Mouse (Mus musculus) C2C12 (cell line): ENCODE results near the gene Sox5. TPM values are rescaled to one million over a fixed set of nuclear protein-coding genes. Genes with fewer than 3 reads are reported as not detected.

Source experiments
- H3K27me3 ChIP-seq: one replicate; pipeline ENCODE4 v1.6.1; 2011; ENCODE audit not compliant: control insufficient read depth, insufficient read depth, insufficient read length
- H3K36me3 ChIP-seq: one replicate; pipeline ENCODE4 v1.6.1; 2011; ENCODE audit not compliant: control insufficient read depth, insufficient read depth
- H3K4me3 ChIP-seq: one replicate; pipeline ENCODE4 v1.5.1; 2011; ENCODE audit warnings: mild to moderate bottlenecking, control low read depth; ENCODE audit not compliant: poor library complexity, insufficient read depth, severe bottlenecking
- H3K79me2 ChIP-seq: one replicate; pipeline ENCODE4 v1.6.1; 2011; ENCODE audit not compliant: control insufficient read depth, insufficient read depth
- H3K79me3 ChIP-seq: one replicate; pipeline ENCODE4 v1.6.1; 2011; ENCODE audit warnings: low read depth, control low read depth
- H3ac ChIP-seq: one replicate; pipeline ENCODE3; 2011; ENCODE audit warnings: low read depth; ENCODE audit not compliant: control insufficient read depth, insufficient read length
- CEBPB ChIP-seq: IDR thresholded peaks from one replicate; pipeline ENCODE4 v1.6.1; 2011; ENCODE audit warnings: low read depth, mild to moderate bottlenecking, control low read depth, moderate library complexity
- CTCF ChIP-seq: IDR thresholded peaks from one replicate; pipeline ENCODE4 v1.5.1; 2011; ENCODE audit not compliant: control insufficient read depth, insufficient read depth, insufficient read length
- FOSL1 ChIP-seq: IDR thresholded peaks from one replicate; pipeline ENCODE4 v1.8.0; 2011; ENCODE audit warnings: mild to moderate bottlenecking, low read length; ENCODE audit not compliant: poor library complexity, insufficient read depth, severe bottlenecking
- MAX ChIP-seq: IDR thresholded peaks from one replicate; pipeline ENCODE4 v1.6.1; 2011; ENCODE audit warnings: mild to moderate bottlenecking, control low read depth
- MYOD1 ChIP-seq: IDR thresholded peaks from one replicate; pipeline ENCODE4 v1.6.1; 2011; ENCODE audit warnings: low read depth; ENCODE audit not compliant: control insufficient read depth, insufficient read length
- MYOG ChIP-seq: IDR thresholded peaks from one replicate; pipeline ENCODE4 v1.6.1; 2011; ENCODE audit not compliant: control insufficient read depth, insufficient read length; ENCODE audit errors: extremely low read depth
- USF1 ChIP-seq: IDR thresholded peaks from one replicate; pipeline ENCODE4 v1.6.1; 2011; ENCODE audit warnings: low read depth, mild to moderate bottlenecking, control low read depth, moderate library complexity
- polyA plus RNA-seq: library from polyadenylated mRNA; unstranded; fragments of >200 nt; fragmentation: generic; extraction: Trizol; gene quantifications from one replicate; pipeline ENCODE4 v1.2.1, GENCODE M21; 2012; ENCODE audit warnings: missing spikeins

Sox5 gene
- polyA plus RNA-seq, 1 experiment = 0.07 TPM

DNA sequence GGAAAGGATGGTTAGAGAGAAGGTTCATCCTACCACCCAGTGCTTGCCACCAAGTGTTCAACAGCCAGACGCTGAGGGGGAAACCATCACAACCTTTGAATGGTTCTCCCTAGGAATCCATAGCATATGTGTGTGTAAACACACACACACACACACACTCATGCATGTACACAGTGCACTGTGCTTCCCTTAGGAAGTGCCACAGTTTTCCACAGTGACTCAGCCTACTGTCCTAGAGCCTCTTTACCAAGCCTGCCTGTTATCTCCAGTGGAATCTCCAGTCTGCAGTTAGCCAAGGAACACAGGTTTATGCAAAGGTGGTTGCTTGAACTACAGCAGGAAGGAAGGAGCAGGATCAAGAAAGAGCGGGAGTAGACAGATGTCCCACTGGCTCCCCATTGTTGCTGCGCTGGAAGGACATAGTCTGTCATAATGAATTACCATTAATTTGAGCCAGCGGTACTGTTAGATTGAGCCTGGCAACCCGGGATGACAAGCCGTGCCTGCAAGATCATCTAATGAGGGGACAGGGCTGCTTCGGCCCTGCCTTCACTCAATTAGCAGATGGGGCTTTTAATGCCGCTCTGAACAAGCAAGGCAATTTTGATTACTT is 335.9 kb downstream of the Sox5 start:
- TF ChIP-seq MYOG (no peak), USF1 (no peak), MYOD1 (no peak), CEBPB (no peak), CTCF (no peak), FOSL1 (no peak), MAX (no peak)
- Histone ChIP-seq H3K79me2 (no peaks in the 10 kb centered on the region), H3ac (no peak overlapping the region), H3K36me3 (no peaks in the 10 kb centered on the region), H3K79me3 (no peaks in the 10 kb centered on the region), H3K27me3 (no peaks in the 10 kb centered on the region), H3K4me3 (no peak overlapping the region)

DNA sequence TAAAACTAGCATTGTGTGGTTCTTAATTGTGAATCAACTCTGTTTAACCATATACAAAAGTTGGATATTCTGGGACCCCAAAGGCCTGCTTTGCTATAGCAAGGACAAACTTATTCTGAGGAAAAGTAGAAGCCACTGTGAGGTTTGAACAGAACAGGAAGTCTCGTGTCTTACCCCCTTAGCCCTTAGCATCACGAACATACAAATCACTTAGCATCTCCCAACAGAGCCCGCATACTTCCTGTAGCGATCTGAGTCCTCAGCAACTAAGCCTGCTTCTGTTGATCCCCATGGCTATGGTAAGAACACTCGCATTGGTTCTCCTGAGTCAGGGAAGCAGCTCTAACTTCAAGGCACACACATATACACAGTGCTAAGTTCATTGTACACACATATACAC is 337.4 kb downstream of the Sox5 start:
- H3K79me2 ChIP-seq = no peaks in the 10 kb centered on the region
- H3K4me3 ChIP-seq = no peak overlapping the region
- no peak overlapping the region for H3ac ChIP-seq
- TF ChIP-seq CEBPB = no peak
- no peak for TF ChIP-seq MAX
- TF ChIP-seq FOSL1 = no peak
- TF ChIP-seq CTCF = no peak
- no peak for TF ChIP-seq MYOD1
- no peak for TF ChIP-seq USF1
- TF ChIP-seq MYOG = no peak
- no peaks in the 10 kb centered on the region for H3K36me3 ChIP-seq
- H3K79me3 ChIP-seq = no peaks in the 10 kb centered on the region
- H3K27me3 ChIP-seq = no peaks in the 10 kb centered on the region

DNA sequence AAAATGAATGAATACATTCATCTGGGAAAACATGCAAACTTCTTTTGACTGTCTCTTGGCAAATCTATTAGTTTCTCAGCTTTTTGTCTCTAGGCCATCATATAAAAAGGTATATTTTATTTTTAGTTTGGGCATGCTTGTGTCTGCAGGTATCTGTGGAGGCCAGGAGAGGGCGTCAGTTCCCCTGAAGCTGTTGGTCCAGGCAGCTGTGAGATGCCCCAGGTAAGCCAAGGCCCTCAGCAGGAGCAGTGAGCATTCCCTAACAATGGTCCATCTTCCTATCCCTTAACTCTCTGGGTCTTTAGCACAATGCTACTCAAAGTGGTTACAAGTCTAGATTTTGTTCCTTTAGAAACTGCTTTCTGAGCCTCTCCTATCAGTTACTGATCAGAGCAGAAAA is 338.1 kb downstream of the Sox5 start:
- H3K36me3 ChIP-seq = no peaks in the 10 kb centered on the region
- no peaks in the 10 kb centered on the region for H3K27me3 ChIP-seq
- no peaks in the 10 kb centered on the region for H3K79me2 ChIP-seq
- H3K4me3 ChIP-seq = no peak overlapping the region
- TF ChIP-seq MYOG = no peak
- TF ChIP-seq MYOD1 = no peak
- no peak for TF ChIP-seq USF1
- TF ChIP-seq MAX = no peak
- no peak for TF ChIP-seq CTCF
- TF ChIP-seq FOSL1 = no peak
- no peak for TF ChIP-seq CEBPB
- no peaks in the 10 kb centered on the region for H3K79me3 ChIP-seq
- no peak overlapping the region for H3ac ChIP-seq

DNA sequence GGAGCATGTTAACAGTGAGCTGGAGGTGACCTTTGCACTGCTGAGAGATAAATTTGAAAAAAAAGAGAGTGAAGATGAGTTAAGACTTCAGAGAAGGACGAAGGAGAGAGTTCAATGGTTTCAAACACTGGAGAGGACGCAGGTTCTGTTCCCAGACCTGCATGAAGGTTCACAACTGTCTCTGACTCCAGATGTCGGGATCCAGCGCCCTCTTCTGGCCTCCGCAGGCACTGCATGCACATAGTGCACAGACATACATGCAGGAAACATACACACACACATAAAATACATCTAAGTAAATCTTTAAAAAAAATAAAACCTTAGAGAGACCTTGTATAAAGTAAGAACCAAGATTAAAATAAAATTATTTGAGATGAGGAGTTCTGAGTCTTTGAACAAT is 352.5 kb downstream of the Sox5 start:
- Histone ChIP-seq H3K79me3 (no peaks in the 10 kb centered on the region), H3K27me3 (no peaks in the 10 kb centered on the region), H3K4me3 (no peak overlapping the region), H3K79me2 (no peaks in the 10 kb centered on the region), H3K36me3 (no peaks in the 10 kb centered on the region), H3ac (no peak overlapping the region)
- TF ChIP-seq CEBPB = no peak
- TF ChIP-seq MAX = no peak
- TF ChIP-seq MYOD1 = no peak
- no peak for TF ChIP-seq USF1
- TF ChIP-seq FOSL1 = no peak
- no peak for TF ChIP-seq CTCF
- TF ChIP-seq MYOG = no peak

DNA sequence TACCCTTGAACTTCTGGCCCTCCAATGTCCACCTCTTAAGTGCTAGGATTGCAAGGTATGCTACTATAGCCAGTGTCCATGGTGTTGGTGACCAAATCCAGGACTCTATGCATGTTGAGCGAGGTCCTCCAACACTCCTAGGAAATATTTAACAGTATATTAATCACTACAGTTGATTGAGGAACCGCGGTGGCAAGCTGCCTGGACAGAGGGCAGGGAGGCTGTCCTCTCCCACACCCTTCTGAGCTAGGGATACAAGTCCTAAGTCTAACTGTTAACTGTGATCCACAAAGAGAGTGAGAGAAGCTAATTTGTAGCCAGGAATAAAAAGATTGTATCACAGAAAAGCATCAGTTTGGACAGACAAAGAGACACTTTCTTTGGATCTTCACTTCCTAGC is 373.7 kb downstream of the Sox5 start:
- Histone ChIP-seq H3K79me3 (no peaks in the 10 kb centered on the region), H3K79me2 (no peaks in the 10 kb centered on the region), H3K4me3 (no peak overlapping the region), H3K27me3 (no peaks in the 10 kb centered on the region), H3K36me3 (no peaks in the 10 kb centered on the region), H3ac (no peak overlapping the region)
- TF ChIP-seq USF1 (no peak), MYOG (no peak), CEBPB (no peak), MAX (no peak), FOSL1 (no peak), MYOD1 (no peak), CTCF (no peak)

DNA sequence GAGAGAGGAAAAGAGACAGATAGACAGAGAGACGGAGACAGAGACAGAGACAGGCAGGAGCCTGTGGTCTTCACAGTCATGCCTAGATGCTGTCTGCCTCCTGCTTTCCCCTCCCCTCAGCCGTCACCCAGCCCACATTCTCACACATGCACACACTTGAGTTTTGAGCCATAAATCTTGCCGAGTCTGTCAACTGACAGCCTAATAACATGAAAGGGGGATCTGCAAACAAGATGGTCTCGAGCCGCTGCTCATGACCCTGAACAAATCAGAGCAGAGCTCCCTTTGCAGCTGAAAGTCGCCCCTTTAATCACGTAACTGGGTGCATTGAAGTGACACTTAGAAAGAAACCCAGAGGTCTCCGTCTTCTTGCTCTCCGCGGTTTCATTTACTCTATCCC is 383.7 kb downstream of the Sox5 start:
- Histone ChIP-seq H3K4me3 (no peak overlapping the region), H3K79me3 (no peaks in the 10 kb centered on the region), H3K36me3 (no peaks in the 10 kb centered on the region), H3K27me3 (no peaks in the 10 kb centered on the region), H3ac (no peak overlapping the region), H3K79me2 (no peaks in the 10 kb centered on the region)
- no peak for TF ChIP-seq FOSL1
- no peak for TF ChIP-seq MAX
- TF ChIP-seq MYOD1 = no peak
- no peak for TF ChIP-seq CTCF
- TF ChIP-seq MYOG = no peak
- no peak for TF ChIP-seq USF1
